Mouse (Mus musculus): ENCODE data around the gene Lsm12. TPM values are rescaled to one million over a fixed set of nuclear protein-coding genes. Genes with fewer than 3 reads are reported as not detected.

The Lsm12 gene
- polyA plus RNA-seq, 1 experiment from 2014 or later = 92.6 TPM

Small RNA genes within 50 kb of the gene (microRNA-seq; reads per million reads assigned to microRNA genes)
- 2.9 reads per million, percentile 3 among the genes with 10 or more reads in this experiment for gene Mir8101

Other genes with a start within 250 kb of the Lsm12 start
- 0.06 TPM in 1 of 2 replicates, not detected in the other for gene Sost, start 218.3 kb downstream of the Lsm12 start, polyA plus RNA-seq (2015; fragmentation: Nextera tagmentation; extraction: Ambion mirVana)
- not detected in 2 replicates for gene Cfap97d1, start 201.0 kb downstream of the Lsm12 start, polyA plus RNA-seq (2015; fragmentation: Nextera tagmentation; extraction: Ambion mirVana)
- gene Dusp3, start 198.3 kb downstream of the Lsm12 start, polyA plus RNA-seq (2015; fragmentation: Nextera tagmentation; extraction: Ambion mirVana) = 9.8 and 11.2 TPM in 2 replicates
- 0.24 and 0.36 TPM in 2 replicates for gene Mpp3, start 156.8 kb downstream of the Lsm12 start, polyA plus RNA-seq (2015; fragmentation: Nextera tagmentation; extraction: Ambion mirVana)
- 0.51 and 0.63 TPM in 2 replicates for gene Cd300lg, start 143.8 kb downstream of the Lsm12 start, polyA plus RNA-seq (2015; fragmentation: Nextera tagmentation; extraction: Ambion mirVana)
- 10.2 and 13.3 TPM in 2 replicates for gene Mpp2, start 96.8 kb downstream of the Lsm12 start, polyA plus RNA-seq (2015; fragmentation: Nextera tagmentation; extraction: Ambion mirVana)
- not detected in 2 replicates for gene Ppy, start 84.0 kb downstream of the Lsm12 start, polyA plus RNA-seq (2015; fragmentation: Nextera tagmentation; extraction: Ambion mirVana)
- not detected in 2 replicates for gene Pyy, start 77.5 kb downstream of the Lsm12 start, polyA plus RNA-seq (2015; fragmentation: Nextera tagmentation; extraction: Ambion mirVana)
- 8.7 and 11.2 TPM in 2 replicates for gene Nags, start 39.8 kb downstream of the Lsm12 start, polyA plus RNA-seq (2015; fragmentation: Nextera tagmentation; extraction: Ambion mirVana)
- gene Tmem101, start 28.9 kb downstream of the Lsm12 start, polyA plus RNA-seq (2015; fragmentation: Nextera tagmentation; extraction: Ambion mirVana) = 12.8 and 14.3 TPM in 2 replicates
- 14.0 and 14.4 TPM in 2 replicates for gene G6pc3, start 4.3 kb upstream of the Lsm12 start, polyA plus RNA-seq (2015; fragmentation: Nextera tagmentation; extraction: Ambion mirVana)
- gene Hdac5, start 44.9 kb upstream of the Lsm12 start, polyA plus RNA-seq (2015; fragmentation: Nextera tagmentation; extraction: Ambion mirVana) = 12.8 and 12.9 TPM in 2 replicates
- 14.6 and 16.4 TPM in 2 replicates for gene BC030867, start 63.6 kb upstream of the Lsm12 start, polyA plus RNA-seq (2015; fragmentation: Nextera tagmentation; extraction: Ambion mirVana)
- gene Asb16, start 83.4 kb upstream of the Lsm12 start, polyA plus RNA-seq (2015; fragmentation: Nextera tagmentation; extraction: Ambion mirVana) = 0.06 and 0.08 TPM in 2 replicates
- gene Tmub2, start 99.6 kb upstream of the Lsm12 start, polyA plus RNA-seq (2015; fragmentation: Nextera tagmentation; extraction: Ambion mirVana) = 22.8 and 24.9 TPM in 2 replicates
- gene Atxn7l3, start 111.3 kb upstream of the Lsm12 start, polyA plus RNA-seq (2015; fragmentation: Nextera tagmentation; extraction: Ambion mirVana) = 4.6 and 4.9 TPM in 2 replicates
- 70.0 and 81.5 TPM in 2 replicates for gene Ubtf, start 134.4 kb upstream of the Lsm12 start, polyA plus RNA-seq (2015; fragmentation: Nextera tagmentation; extraction: Ambion mirVana)
- 734 and 914 TPM in 2 replicates for gene Slc4a1, start 180.9 kb upstream of the Lsm12 start, polyA plus RNA-seq (2015; fragmentation: Nextera tagmentation; extraction: Ambion mirVana)
- gene Rundc3a, start 208.1 kb upstream of the Lsm12 start, polyA plus RNA-seq (2015; fragmentation: Nextera tagmentation; extraction: Ambion mirVana) = 1.5 and 1.7 TPM in 2 replicates
- 388 and 390 TPM in 2 replicates for gene Slc25a39, start 222.7 kb upstream of the Lsm12 start, polyA plus RNA-seq (2015; fragmentation: Nextera tagmentation; extraction: Ambion mirVana)
- 59.5 and 63.3 TPM in 2 replicates for gene Grn, start 245.0 kb upstream of the Lsm12 start, polyA plus RNA-seq (2015; fragmentation: Nextera tagmentation; extraction: Ambion mirVana)

Data from liver, embryonic 13.5 days (tissue).